Mouse (Mus musculus): ENCODE measurements at regions not wholly inside any gene's neighbourhood (a gene's known extent, or its start where the extent isn't known, plus 50 kb on each side); places are given as distances from the start of the nearest gene placed in this dataset.

DNA sequence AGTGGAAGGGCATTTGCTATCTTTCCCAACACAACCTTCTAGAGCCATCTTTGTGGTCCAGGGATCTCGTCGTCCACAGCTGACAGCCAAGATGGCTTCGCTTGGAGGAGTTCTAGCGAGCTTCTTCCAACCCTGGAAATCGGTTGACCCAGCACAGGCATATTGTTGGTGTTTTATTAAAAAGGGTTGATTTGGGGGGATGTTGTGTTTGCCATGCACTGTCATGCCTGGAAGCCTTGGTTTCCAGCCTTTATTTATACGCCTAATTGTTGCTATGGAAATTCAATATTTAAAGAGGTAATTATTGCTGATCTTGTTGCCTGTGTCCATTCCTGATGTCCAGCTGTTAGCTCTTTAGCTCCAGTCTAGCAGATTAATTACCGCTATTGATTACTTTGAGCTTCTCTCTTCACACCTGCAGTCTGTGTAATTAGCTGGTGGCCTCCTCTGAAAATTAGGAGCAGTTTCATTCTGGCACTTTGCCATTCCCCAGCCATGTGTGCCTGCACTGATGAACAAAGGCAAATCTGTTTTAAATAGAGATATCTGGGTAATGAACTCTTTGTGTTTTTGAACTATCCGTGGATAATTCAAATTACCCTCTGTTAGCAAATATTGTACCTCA is 275.4 kb downstream of the Rnf144b start:
- ATAC-seq (replicated peaks; ENCODE audit: poor library complexity): no peak

GRCm38 (mm10) chr13:47398976-47399375 is 276.5 kb downstream of the Rnf144b start:
- no peak for ATAC-seq (replicated peaks; ENCODE audit: poor library complexity)

GRCm38 (mm10) chr13:47413261-47413660 is 290.8 kb downstream of the Rnf144b start:
- no peak for ATAC-seq (replicated peaks; ENCODE audit: poor library complexity)

DNA sequence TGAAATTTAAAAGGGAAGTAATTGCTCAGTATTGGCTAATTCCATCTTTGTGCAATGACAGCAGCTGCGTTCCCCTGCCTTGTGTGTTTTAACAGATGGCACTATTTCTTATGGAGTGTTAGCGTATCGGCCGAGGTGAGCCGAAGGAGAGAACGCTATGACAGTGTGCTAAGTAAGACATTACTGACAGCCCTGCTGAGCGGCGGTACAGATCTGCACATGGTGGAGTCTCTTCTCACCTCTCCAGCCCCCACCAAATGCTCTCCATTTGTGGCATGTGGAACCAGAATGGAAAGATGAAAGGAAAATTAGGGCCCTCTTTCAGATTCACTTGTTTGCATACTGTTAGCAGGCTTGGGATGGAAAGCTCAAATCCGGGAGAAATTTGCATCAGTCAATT is 291.5 kb downstream of the Rnf144b start:
- ATAC-seq (replicated peaks; ENCODE audit: poor library complexity): 0 out of 2 replicates have a peak, but pooled peaks have one; percentile 11

DNA sequence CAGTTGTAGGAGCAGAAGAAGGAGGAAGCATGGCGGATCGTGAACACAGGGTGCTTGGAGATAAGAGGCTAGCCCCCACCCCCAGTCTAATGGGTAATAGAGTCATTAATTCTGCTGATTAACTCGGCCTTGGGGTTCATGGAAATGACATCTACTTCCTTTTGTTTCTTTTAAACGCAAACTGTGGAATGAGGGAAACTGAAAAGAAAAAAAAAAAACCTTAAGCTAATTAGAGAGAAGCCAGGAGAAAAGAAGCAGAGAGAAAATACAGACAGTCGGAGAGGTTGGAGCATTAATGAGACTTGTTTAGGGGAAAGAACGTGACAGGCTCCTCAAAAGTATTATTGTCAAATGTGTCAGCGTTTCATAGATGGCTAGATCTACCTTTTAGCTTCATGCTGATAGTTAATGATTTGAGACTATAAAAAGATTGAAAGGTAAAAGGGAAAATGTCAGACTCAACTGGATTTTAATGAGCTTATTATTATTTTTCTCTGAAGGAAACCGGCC is 307.5 kb downstream of the Rnf144b start:
- no peak for ATAC-seq (replicated peaks; ENCODE audit: poor library complexity)

DNA sequence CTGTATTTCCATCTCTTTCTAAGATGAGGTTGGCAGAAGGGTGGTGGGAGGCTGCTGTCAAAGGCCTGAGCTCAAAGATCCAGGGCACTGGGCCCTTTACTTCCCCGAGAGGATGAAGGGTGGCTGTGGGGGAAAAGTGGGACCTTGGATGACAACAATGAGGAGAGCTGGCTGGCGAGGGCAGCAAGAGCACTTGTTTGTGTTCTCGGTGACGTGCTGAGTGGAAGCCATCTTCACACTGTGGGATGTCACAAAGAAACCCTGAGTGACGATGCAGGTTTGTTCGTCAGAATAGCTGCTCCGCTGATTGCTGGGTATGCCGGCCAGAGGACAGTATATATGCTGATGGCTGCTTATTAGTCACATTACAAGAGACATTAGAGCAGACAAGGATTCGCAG is 308.0 kb downstream of the Rnf144b start:
- ATAC-seq (replicated peaks; ENCODE audit: poor library complexity): no peak

DNA sequence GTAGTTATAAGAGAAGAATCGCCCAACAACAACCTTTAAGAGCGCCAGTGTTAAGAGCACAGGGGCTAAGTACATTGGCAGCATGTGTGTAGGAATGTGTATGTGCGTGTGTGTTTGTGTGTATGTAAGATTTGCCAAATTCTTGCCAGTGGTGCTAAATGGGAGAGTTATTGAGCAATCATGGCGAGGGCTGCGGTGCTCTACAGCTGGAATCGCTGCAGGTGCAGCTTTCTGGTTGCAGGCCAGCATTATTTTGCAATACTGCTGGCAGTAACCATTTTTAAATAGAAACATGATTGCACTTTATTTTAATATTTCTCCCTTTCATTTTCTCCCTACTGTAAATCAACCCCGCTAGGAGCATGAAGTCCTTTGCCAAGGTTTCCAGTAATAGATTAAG is 313.2 kb downstream of the Rnf144b start:
- ATAC-seq (replicated peaks; ENCODE audit: poor library complexity): no peak

DNA sequence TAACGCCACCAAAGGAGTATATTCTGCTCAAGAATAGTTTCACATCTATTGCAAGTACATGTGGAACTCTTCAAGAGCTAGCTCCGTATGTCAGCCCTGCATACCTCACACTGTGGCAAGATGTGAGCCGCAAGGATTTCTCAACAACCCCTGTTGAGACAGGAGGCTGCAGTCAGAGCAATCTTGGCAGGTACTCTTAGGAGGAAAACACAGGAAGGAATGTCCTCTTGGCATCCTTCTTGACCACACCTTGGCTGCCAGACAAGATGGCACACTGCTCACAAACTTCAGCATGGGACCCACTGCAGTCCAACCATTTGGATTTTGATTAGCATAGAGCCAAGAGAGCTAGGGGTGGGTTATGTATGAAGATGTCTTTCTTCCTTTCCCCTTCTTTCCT is 322.4 kb downstream of the Rnf144b start:
- no peak for ATAC-seq (replicated peaks; ENCODE audit: poor library complexity)

DNA sequence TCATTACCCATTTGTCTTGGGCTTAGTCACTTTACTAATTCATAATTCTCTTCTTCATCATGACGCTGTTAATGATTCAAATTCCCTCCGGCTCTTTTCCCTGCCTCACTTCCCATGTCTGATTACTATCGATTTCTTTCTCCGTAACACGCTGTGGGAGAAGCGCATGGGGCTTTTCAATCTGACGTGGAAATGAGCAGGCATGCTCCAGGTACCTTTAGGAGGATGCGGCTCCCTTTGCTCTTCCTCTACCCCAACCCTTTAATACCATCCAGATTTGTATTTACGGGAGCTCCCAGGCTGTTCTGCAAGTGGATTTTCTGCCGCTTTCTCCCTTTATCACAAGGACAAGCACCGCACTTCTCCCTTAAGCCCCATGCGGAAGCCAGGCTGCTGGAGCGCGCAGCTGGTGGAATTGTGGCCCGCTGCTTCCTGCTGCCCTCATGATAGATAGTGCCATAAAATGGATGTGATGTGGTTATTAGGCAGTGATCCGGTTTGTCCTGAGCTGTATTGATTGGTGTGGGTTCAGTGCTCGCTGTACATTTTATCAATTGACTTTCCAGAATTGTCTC is 329.8 kb downstream of the Rnf144b start:
- no peak for ATAC-seq (replicated peaks; ENCODE audit: poor library complexity)

DNA sequence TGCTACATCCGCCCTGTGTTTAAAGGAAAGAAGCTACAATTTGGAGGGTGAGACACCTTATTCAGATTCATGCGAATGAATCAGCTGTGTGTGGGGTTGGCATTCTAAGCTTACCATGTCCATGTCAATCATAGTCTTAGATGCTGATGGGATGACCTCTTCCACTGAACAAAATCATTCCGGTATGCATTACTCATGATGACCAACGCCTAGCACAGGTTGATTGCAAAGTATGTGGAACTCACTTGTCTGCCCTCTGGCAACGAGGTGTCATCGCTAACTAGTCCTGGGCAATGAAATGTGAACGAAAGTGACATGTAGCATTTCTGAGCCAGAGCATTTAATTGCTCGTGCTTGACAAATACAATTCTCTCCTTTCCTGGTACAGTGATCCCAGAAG is 339.7 kb downstream of the Rnf144b start:
- no peak for ATAC-seq (replicated peaks; ENCODE audit: poor library complexity)

GRCm38 (mm10) chr13:47471543-47472213 is 349.2 kb downstream of the Rnf144b start:
- ATAC-seq (replicated peaks; ENCODE audit: poor library complexity): no peak

DNA sequence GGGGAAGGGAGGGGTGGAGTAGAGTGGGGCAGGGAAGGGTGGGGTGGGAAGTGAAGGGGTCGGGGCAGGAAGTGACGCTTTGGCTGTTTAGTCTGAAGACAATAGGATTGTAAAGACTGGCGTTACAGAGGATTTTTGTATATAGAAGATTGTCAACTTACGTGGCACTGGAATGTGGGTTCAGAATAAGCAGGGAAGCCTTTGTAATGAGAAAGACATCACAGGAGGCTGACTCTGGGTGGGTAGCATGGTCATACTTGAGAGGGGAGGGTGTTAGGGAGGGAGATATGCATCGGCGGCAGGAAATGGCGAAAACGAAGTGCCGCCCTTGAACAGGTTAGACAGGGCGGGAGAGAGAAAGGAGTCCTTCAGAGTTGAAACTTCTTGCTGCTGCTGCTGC is 357.7 kb downstream of the Rnf144b start:
- no peak for ATAC-seq (replicated peaks; ENCODE audit: poor library complexity)

DNA sequence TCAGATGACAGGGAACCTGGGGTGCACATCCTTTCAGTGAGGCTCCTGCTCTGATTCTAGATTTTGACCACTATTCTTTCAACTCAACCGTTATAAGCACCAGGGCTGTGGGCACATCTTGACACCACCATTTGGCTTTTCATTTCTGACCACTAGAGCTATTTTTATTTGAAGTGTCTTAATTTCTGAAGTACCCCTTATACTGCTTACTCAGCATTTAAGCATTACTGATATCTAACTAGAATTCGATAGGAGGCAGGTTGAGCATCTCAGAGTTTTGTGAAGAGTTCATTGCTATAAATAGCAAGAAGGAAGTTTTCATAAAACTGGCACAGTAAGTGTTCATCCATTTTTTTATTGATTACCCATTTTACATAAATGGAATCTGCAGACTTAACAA is 362.4 kb downstream of the Rnf144b start:
- ATAC-seq (replicated peaks; ENCODE audit: poor library complexity): no peak

DNA sequence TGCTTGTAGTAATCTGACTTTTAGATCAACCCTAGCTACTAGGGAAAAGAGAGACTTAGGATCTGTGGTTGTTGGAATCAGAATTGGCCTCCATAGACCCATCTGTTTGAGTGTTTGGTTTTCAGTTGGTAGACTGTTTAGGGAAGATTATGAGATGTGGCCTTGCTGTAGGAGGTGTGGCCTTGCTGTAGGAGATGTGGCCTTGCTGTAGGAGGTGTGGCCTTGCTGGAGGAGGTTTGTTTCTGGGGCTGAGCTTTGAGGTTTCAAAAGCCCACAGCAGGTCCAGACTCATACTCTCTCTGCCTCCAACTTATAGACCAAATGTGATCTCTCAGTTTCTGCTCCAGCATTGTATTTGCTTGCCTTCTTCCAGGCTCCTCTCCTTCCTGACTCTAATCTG is 363.7 kb downstream of the Rnf144b start:
- ATAC-seq (replicated peaks; ENCODE audit: poor library complexity): no peak

DNA sequence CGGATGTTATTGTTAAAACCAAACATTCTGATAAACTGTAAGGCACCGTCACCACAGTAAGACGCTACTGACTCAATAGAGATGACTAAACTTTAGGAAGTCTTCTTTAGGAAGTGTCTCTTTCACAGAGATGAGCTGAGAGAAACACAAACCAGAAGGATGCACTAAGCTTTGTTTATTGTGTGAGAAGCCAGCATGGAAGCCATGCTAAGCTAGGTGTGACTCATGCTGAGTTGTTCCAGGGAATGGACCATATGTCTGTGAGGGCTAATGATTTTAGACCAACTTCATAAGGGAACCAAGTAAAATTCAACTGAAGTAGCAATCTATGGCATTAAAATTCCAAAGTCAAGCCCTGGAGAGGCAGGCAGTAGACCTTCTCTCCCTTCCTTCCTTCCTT is 364.2 kb downstream of the Rnf144b start:
- no peak for ATAC-seq (replicated peaks; ENCODE audit: poor library complexity)

- ATAC-seq (replicated peaks; ENCODE audit: poor library complexity): no peak
Observed at GRCm38 (mm10) chr13:47505380-47505955, 383.0 kb downstream of the Rnf144b start.

DNA sequence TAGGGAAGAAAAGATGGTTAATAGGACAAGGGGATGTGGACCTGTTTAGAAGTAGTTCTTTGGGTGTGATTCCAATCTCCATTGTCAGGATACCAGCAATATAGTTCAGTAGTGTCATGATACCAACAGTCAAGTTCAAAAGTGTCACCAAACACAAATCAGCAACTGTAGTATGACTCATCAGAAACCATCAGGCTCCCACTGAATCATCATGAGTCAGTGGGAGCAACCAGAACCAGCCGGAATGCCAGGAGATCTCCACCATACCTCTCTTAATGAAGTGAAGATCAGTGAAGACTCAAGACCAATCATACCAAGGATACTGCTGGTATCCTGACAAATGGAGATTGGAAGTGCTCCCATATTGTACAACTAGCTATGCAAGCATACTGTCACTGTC is 410.5 kb downstream of the Rnf144b start:
- ATAC-seq (replicated peaks; ENCODE audit: poor library complexity): no peak

DNA sequence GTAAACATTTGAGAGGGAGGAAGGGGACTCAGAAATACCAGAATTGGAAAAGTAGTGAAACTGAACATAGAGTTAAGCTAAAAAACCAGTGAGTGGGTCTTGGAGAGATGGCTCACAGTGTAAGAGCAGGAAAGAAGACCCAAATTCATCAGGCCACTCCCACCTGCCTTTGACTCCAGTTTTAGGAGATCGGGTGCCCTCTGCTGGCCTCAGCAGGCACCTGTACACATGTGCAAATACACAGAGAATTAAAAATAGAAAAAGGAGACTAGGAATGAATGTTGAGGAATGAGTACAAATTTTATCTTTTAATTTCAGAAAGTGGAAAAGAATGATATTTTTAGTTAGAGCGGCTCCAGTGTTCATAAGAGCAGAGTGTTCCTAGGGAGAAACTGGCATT is 414.7 kb downstream of the Rnf144b start:
- no peak for ATAC-seq (replicated peaks; ENCODE audit: poor library complexity)

DNA sequence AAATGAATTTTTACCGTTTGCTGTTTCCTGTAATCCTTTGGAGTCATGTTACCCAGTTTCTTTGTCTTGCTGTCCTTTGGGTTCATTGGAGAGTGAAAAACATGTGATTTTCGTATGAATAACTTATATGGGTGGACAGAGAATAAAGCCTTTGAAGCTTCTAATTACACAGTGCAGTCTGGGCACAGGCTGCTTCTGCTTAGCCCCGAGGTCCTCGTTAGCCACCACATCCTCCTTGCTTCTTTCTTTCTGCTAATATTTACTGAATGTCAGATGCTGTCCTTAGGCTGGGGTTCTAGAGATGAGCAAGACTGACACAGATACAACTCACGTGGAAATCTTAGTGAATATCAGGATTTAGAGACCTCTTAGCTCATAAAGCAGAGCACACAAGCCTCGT is 427.2 kb downstream of the Rnf144b start:
- ATAC-seq (replicated peaks; ENCODE audit: poor library complexity): no peak

DNA sequence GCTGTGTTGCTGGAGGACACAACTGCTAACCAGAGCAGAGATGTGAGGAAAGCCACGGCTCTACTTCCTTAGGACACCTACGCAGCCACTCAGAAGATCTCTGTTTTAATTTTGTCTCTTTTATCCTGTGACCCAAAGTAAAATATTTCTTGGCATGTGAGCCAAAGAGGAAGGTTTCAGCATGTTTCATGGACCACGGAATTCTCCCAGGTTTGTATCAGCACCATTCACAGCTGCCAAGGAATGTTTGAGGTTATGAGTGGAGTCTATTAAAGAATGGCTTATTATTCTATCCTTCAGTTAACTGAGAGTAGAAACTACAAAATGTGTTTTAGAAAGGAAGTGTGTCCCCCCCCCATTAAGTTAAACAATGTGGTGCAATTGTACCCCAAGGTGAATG is 429.8 kb downstream of the Rnf144b start:
- ATAC-seq (replicated peaks; ENCODE audit: poor library complexity): no peak

- ATAC-seq (replicated peaks; ENCODE audit: poor library complexity): no peak
Observed at GRCm38 (mm10) chr13:47554198-47554597, 431.7 kb downstream of the Rnf144b start.
